Comparison of ENCODE assay signal across 9 mouse cellular contexts in the genomic region with DNA sequence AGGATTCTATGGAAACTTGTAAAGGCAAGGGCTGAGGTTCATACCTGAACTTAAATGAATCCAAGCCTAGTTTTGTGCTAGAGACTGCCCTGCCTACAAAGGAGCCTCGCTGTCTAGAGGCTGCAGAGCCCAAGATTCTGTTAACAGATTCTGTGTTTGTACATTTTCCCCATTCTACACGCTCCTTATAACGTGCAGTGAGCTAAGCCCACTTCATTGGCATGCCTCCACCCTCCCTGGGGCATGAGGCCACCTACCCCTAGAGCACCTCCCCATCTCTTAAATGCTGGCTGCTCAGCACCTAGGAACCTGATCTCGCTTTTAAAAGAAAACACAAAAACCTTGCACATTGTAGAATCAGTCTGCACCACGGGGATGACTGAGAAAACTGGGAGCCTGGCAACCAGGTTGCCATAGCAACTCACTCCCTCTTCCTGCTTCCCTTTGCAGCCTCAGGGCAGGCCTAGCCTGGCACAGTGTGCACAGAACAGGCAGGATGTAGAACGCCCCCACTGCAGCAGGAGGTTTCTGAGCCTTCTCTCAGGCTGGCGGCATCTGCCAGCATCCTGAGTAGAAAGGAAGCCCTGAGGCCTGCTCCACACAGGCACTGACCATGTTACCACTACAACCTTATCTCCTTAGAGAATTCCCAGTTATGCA.
DNase-seq lines count a peak whose midpoint lies in the region; ATAC-seq and TF ChIP-seq lines count a peak whose summit lies in the region.
"Had no signal": no experiment of that assay in that cellular context is flagged by ENCODE, and none has a peak within 500 bp of the region (broad histone marks: within the 10 kb centered on the region; RNA-seq: fewer than 3 reads in every experiment).

No protein-coding gene starts in this region.

- H3K9me3 ChIP-seq in forebrain, embryonic 11.5 days (ENCODE audit: control insufficient read depth, low read length) = no peaks in the 10 kb centered on the region
- no peaks in the 10 kb centered on the region for H3K9me3 ChIP-seq in midbrain, embryonic 15.5 days
- H3K9me3 ChIP-seq in lung, postnatal 0 days (ENCODE audit: low read length) = no peaks in the 10 kb centered on the region

- peak overlapping the region; percentile 83 for H3K27ac ChIP-seq in forebrain, embryonic 11.5 days (ENCODE audit: low read depth, low read length)
- peak overlapping the region; percentile 97 for H3K27ac ChIP-seq in midbrain, embryonic 15.5 days
- H3K27ac ChIP-seq in lung, postnatal 0 days (ENCODE audit: low read length) = no peak overlapping the region

- DNase-seq in adrenal gland, postnatal 14 days = peak; percentile 61
- DNase-seq in adrenal gland, adult 18-20 months (ENCODE audit: low spot score in 2 of 2) = no peak
- DNase-seq in forebrain, embryonic 11.5 days (ENCODE audit: low spot score) = peak; percentile 90
- peak; percentile 98 for DNase-seq in layer of hippocampus, adult 9-11 months
- no peak for DNase-seq in testis, postnatal 14 days (ENCODE audit: low spot score)
- no peak for DNase-seq in lung, postnatal 0 days (ENCODE audit: low spot score)
- no peak for DNase-seq in ovary, postnatal 10 days (ENCODE audit: low spot score)

- ATAC-seq in forebrain, embryonic 11.5 days (replicated peaks; ENCODE audit: low FRiP score) = peak; percentile 97
- ATAC-seq in midbrain, embryonic 15.5 days (replicated peaks) = peak; percentile 98
- ATAC-seq in lung, postnatal 0 days = no peak

- no peak for TF ChIP-seq CTCF in lung, postnatal 0 days (IDR thresholded peaks at IDR 0.05)

- WGBS in forebrain, embryonic 11.5 days = 13% methylated on average over 7 of the region's 7 CpGs
- WGBS in midbrain, embryonic 15.5 days = 3% methylated on average over 7 of the region's 7 CpGs
- WGBS in lung, postnatal 0 days = 36% methylated on average over 7 of the region's 7 CpGs

- no peaks in the 10 kb centered on the region for H3K36me3 ChIP-seq in forebrain, embryonic 11.5 days (ENCODE audit: control insufficient read depth, insufficient read depth, low read length)
- H3K36me3 ChIP-seq in midbrain, embryonic 15.5 days (replicated peaks) = peaks cover 7% of the 10 kb centered on the region; the same call in 1 of the 2 replicates
- no peaks in the 10 kb centered on the region for H3K36me3 ChIP-seq in lung, postnatal 0 days (ENCODE audit: insufficient read depth, low read length)

- peak overlapping the region; percentile 39; the same call in 1 of the 2 replicates for H3K9ac ChIP-seq in forebrain, embryonic 11.5 days (ENCODE audit: low read length)
- peak overlapping the region; percentile 24 for H3K9ac ChIP-seq in midbrain, embryonic 15.5 days
- no peak overlapping the region for H3K9ac ChIP-seq in lung, postnatal 0 days (replicated peaks; ENCODE audit: low read depth)

- H3K4me1 ChIP-seq in forebrain, embryonic 11.5 days (replicated peaks; ENCODE audit: control insufficient read depth, insufficient read depth, low read length) = peaks cover 8% of the 10 kb centered on the region
- peaks cover 48% of the 10 kb centered on the region for H3K4me1 ChIP-seq in midbrain, embryonic 15.5 days
- H3K4me1 ChIP-seq in lung, postnatal 0 days (ENCODE audit: insufficient read depth, low read depth, low read length) = no peaks in the 10 kb centered on the region
- H3K4me1 ChIP-seq: megakaryocyte, embryonic 14.5 days had no signal

- TF ChIP-seq EP300 in lung, postnatal 0 days (IDR thresholded peaks at IDR 0.05) = no peak

- H3K4me2 ChIP-seq in forebrain, embryonic 11.5 days (ENCODE audit: low read depth, low read length, severe bottlenecking) = peak overlapping the region; percentile 38
- H3K4me2 ChIP-seq in midbrain, embryonic 15.5 days = peak overlapping the region; percentile 29
- H3K4me2 ChIP-seq in lung, postnatal 0 days (replicated peaks; ENCODE audit: low read depth, low read length) = no peak overlapping the region

- no peak overlapping the region for H3K4me3 ChIP-seq in forebrain, embryonic 11.5 days (ENCODE audit: low read depth, low read length)
- H3K4me3 ChIP-seq in midbrain, embryonic 15.5 days = no peak overlapping the region
- H3K4me3 ChIP-seq in lung, postnatal 0 days (ENCODE audit: low read depth, low read length) = no peak overlapping the region
- H3K4me3 ChIP-seq: megakaryocyte, embryonic 14.5 days had no signal

- H3K27me3 ChIP-seq in forebrain, embryonic 11.5 days (ENCODE audit: control insufficient read depth, insufficient read depth, low read length) = no peaks in the 10 kb centered on the region
- no peaks in the 10 kb centered on the region for H3K27me3 ChIP-seq in midbrain, embryonic 15.5 days (replicated peaks)
- H3K27me3 ChIP-seq in lung, postnatal 0 days (replicated peaks; ENCODE audit: insufficient read depth, low read length) = no peaks in the 10 kb centered on the region
- H3K27me3 ChIP-seq: megakaryocyte, embryonic 14.5 days had no signal

Comparison
In these comparisons a context has a peak if more than half of its experiments do, and no peak if none do; other contexts are left out.
1. DNase-seq: peak in adrenal gland, postnatal 14 days (single experiment), forebrain, embryonic 11.5 days (single experiment) and layer of hippocampus, adult 9-11 months (single experiment); none in adrenal gland, adult 18-20 months (0 of 2), testis, postnatal 14 days (single experiment), lung, postnatal 0 days (single experiment) and ovary, postnatal 10 days (single experiment).